Comparison of ENCODE assay signal across 9 mouse cellular contexts in the genomic region with DNA sequence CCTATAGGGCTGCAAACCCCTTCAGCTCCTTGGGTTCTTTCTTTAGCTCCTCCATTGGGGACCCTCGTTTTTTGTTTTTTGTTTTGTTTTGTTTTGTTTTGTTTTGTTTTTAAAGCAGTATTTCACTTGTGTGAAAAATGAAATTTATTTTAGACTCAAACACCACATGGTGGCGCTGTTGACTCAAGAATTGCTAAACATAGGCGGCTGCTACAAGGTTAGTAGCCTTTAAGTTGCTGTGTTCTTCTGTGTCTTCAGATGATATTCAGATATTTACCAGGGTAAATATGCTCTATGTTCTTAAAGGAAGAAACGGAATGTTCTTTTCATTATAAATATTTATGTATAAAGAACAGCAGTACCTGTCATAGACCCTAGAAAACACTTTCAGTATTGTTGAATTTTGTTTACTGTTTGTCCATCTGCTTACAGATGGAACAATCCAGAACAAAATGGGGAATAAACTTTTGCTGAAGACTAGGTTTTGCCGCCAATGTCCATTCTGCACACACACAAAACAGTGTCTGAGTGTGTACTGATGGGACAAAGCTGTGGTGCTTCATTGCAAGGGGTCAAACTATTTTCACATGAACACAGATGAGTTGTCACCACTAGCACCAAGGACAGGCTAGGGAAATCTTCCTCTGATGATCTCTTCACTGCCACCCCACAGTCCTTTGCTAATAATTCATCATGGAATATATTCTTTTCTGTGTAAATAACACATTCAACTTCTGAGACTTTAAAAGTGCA.
DNase-seq lines count a peak whose midpoint lies in the region; ATAC-seq and TF ChIP-seq lines count a peak whose summit lies in the region.
"Had no signal": no experiment of that assay in that cellular context is flagged by ENCODE, and none has a peak within 500 bp of the region (broad histone marks: within the 10 kb centered on the region; RNA-seq: fewer than 3 reads in every experiment).

No protein-coding gene starts in this region.

- no peak overlapping the region for H3K4me2 ChIP-seq in hindbrain, embryonic 16.5 days (ENCODE audit: low read length)
- no peak overlapping the region for H3K4me2 ChIP-seq in limb, embryonic 11.5 days (ENCODE audit: low read depth, severe bottlenecking)
- H3K4me2 ChIP-seq: embryonic facial prominence, embryonic 13.5 days had no signal

- no peak overlapping the region for H3K9ac ChIP-seq in hindbrain, embryonic 16.5 days (ENCODE audit: low read depth, low read length)
- H3K9ac ChIP-seq in limb, embryonic 11.5 days (ENCODE audit: low read length): no peak overlapping the region
- H3K9ac ChIP-seq: embryonic facial prominence, embryonic 13.5 days had no signal

- H3K27ac ChIP-seq in left cerebral cortex, adult 2 months: no peak overlapping the region
- H3K27ac ChIP-seq in embryonic facial prominence, embryonic 10.5 days (replicated peaks): no peak overlapping the region
- no peak overlapping the region for H3K27ac ChIP-seq in hindbrain, embryonic 16.5 days (ENCODE audit: low read depth, low read length)
- no peak overlapping the region for H3K27ac ChIP-seq in limb, embryonic 11.5 days (replicated peaks; ENCODE audit: low read depth, low read length)
- H3K27ac ChIP-seq: embryonic facial prominence, embryonic 13.5 days had no signal

- 12% methylated on average over 5 of the region's 5 CpGs for WGBS in embryonic facial prominence, embryonic 10.5 days
- 10% methylated on average over 5 of the region's 5 CpGs for WGBS in hindbrain, embryonic 16.5 days
- WGBS in limb, embryonic 11.5 days: 12% methylated on average over 5 of the region's 5 CpGs

- no peaks in the 10 kb centered on the region for H3K27me3 ChIP-seq in embryonic facial prominence, embryonic 10.5 days (replicated peaks; ENCODE audit: low read depth, poor library complexity, severe bottlenecking)
- no peaks in the 10 kb centered on the region for H3K27me3 ChIP-seq in hindbrain, embryonic 16.5 days (replicated peaks; ENCODE audit: control insufficient read depth, insufficient read depth, low read length)
- no peaks in the 10 kb centered on the region for H3K27me3 ChIP-seq in limb, embryonic 11.5 days (ENCODE audit: control insufficient read depth, insufficient read depth, low read length)
- H3K27me3 ChIP-seq: embryonic facial prominence, embryonic 13.5 days had no signal

- peak; percentile 38 to 43 for DNase-seq in left cerebral cortex, adult 2 months (ENCODE audit: extremely low spot score in 1 of 2, low spot score in 2 of 2)
- DNase-seq in left cerebral cortex, adult 11 months (ENCODE audit: low spot score): no peak
- peak; percentile 42 for DNase-seq in embryonic facial prominence, embryonic 10.5 days (ENCODE audit: low spot score)
- DNase-seq in limb, embryonic 11.5 days (ENCODE audit: low spot score): peak; percentile 72
- DNase-seq in naive thymus-derived CD4-positive, alpha-beta T cell, adult 2 months (ENCODE audit: low read depth): peak; percentile 81
- DNase-seq in thymus, postnatal 4 days: peak; percentile 87

- peak; percentile 72 for ATAC-seq in activated CD4-positive, CD25-positive, alpha-beta regulatory T cell, adult 4 months
- peak; percentile 80 for ATAC-seq in hindbrain, embryonic 16.5 days
- ATAC-seq in limb, embryonic 11.5 days (ENCODE audit: insufficient number of reproducible peaks, low FRiP score, low TSS enrichment, low read depth): 0 out of 2 replicates have a peak, but pooled peaks have one; percentile 44

- no peaks in the 10 kb centered on the region for H3K9me3 ChIP-seq in embryonic facial prominence, embryonic 10.5 days
- no peaks in the 10 kb centered on the region for H3K9me3 ChIP-seq in hindbrain, embryonic 16.5 days (ENCODE audit: control insufficient read depth, low read length)
- H3K9me3 ChIP-seq in limb, embryonic 11.5 days (ENCODE audit: control insufficient read depth, low read length): no peaks in the 10 kb centered on the region
- H3K9me3 ChIP-seq: embryonic facial prominence, embryonic 13.5 days had no signal

- H3K4me3 ChIP-seq in left cerebral cortex, adult 2 months: no peak overlapping the region
- H3K4me3 ChIP-seq in embryonic facial prominence, embryonic 10.5 days: no peak overlapping the region
- no peak overlapping the region for H3K4me3 ChIP-seq in hindbrain, embryonic 16.5 days (ENCODE audit: low read length)
- no peak overlapping the region for H3K4me3 ChIP-seq in limb, embryonic 11.5 days (ENCODE audit: low read depth, low read length)
- H3K4me3 ChIP-seq: embryonic facial prominence, embryonic 13.5 days had no signal

- intact Hi-C loops in left cerebral cortex, adult 2 months (cut with DNase I): no loop called here

- peak; percentile 62 for TF ChIP-seq CTCF in left cerebral cortex, adult 2 months (IDR thresholded peaks at IDR 0.05)

- no peaks in the 10 kb centered on the region for H3K36me3 ChIP-seq in embryonic facial prominence, embryonic 10.5 days (replicated peaks)
- H3K36me3 ChIP-seq in hindbrain, embryonic 16.5 days (ENCODE audit: control insufficient read depth, insufficient read depth, low read length): no peaks in the 10 kb centered on the region
- no peaks in the 10 kb centered on the region for H3K36me3 ChIP-seq in limb, embryonic 11.5 days (ENCODE audit: control insufficient read depth, insufficient read depth, low read length)
- H3K36me3 ChIP-seq: embryonic facial prominence, embryonic 13.5 days had no signal

- H3K4me1 ChIP-seq in embryonic facial prominence, embryonic 10.5 days: no peaks in the 10 kb centered on the region
- H3K4me1 ChIP-seq in hindbrain, embryonic 16.5 days (ENCODE audit: control insufficient read depth, insufficient read depth, low read depth, low read length): no peaks in the 10 kb centered on the region
- no peaks in the 10 kb centered on the region for H3K4me1 ChIP-seq in limb, embryonic 11.5 days (ENCODE audit: control insufficient read depth, insufficient read depth, low read length)
- H3K4me1 ChIP-seq: embryonic facial prominence, embryonic 13.5 days had no signal
